11 mouse cellular contexts compared by ENCODE assay signal in genomic region chr12:73448388-73448965, GRCm38 (mm10).
DNase-seq lines count a peak whose midpoint lies in the region; ATAC-seq and TF ChIP-seq lines count a peak whose summit lies in the region.
"Had no signal": no experiment of that assay in that cellular context is flagged by ENCODE, and none has a peak within 500 bp of the region (broad histone marks: within the 10 kb centered on the region; RNA-seq: fewer than 3 reads in every experiment).

No protein-coding gene starts in this region.

- ATAC-seq in lung, embryonic 14.5 days (ENCODE audit: insufficient read depth), result no peak
- 0 out of 2 replicates have a peak, but pooled peaks have one; percentile 5 for ATAC-seq in kidney, embryonic 15.5 days (replicated peaks; ENCODE audit: low FRiP score)
- ATAC-seq in stomach, embryonic 14.5 days (ENCODE audit: insufficient number of reproducible peaks, insufficient read depth, low FRiP score, low read depth), result 0 out of 2 replicates have a peak, but pooled peaks have one; percentile 5
- ATAC-seq in forebrain, postnatal 0 days, result no peak
- ATAC-seq in erythroid progenitor cell, adult 5-6 weeks (replicated peaks; ENCODE audit: low FRiP score, poor library complexity, severe bottlenecking), result no peak

- peak overlapping the region; percentile 50 for H3K4me2 ChIP-seq in lung, embryonic 14.5 days
- H3K4me2 ChIP-seq in kidney, embryonic 15.5 days, result peak overlapping the region; percentile 44
- H3K4me2 ChIP-seq in stomach, embryonic 14.5 days (replicated peaks; ENCODE audit: low read depth, low read length), result peak overlapping the region; percentile 21
- no peak overlapping the region for H3K4me2 ChIP-seq in forebrain, postnatal 0 days (ENCODE audit: low read depth)

- DNase-seq in lung, embryonic 14.5 days, result no peak
- no peak for DNase-seq in lung, adult 2 months
- DNase-seq in embryo, embryonic 10.5 days (ENCODE audit: low spot score), result peak; percentile 64
- no peak for DNase-seq in left cerebral cortex, adult 9 months (ENCODE audit: low spot score in 2 of 2)
- no peak for DNase-seq in forebrain, postnatal 0 days
- DNase-seq: cerebellum, adult 9-11 months; spleen, adult 18-20 months had no signal

- no peaks in the 10 kb centered on the region for H3K36me3 ChIP-seq in lung, embryonic 14.5 days (ENCODE audit: insufficient read depth)
- H3K36me3 ChIP-seq in kidney, embryonic 15.5 days, result no peaks in the 10 kb centered on the region
- no peaks in the 10 kb centered on the region for H3K36me3 ChIP-seq in stomach, embryonic 14.5 days (ENCODE audit: control insufficient read depth, insufficient read depth, low read length)
- H3K36me3 ChIP-seq in forebrain, postnatal 0 days (ENCODE audit: insufficient read depth), result no peaks in the 10 kb centered on the region
- H3K36me3 ChIP-seq: forebrain, embryonic 10.5 days had no signal

- no peak overlapping the region for H3K27ac ChIP-seq in lung, embryonic 14.5 days (ENCODE audit: low read depth)
- H3K27ac ChIP-seq in kidney, embryonic 15.5 days, result peak overlapping the region; percentile 84
- peak overlapping the region; percentile 52; the same call in 1 of the 2 replicates for H3K27ac ChIP-seq in stomach, embryonic 14.5 days (ENCODE audit: low read length)
- H3K27ac ChIP-seq in forebrain, postnatal 0 days (ENCODE audit: low read depth, low read length), result no peak overlapping the region
- H3K27ac ChIP-seq: forebrain, embryonic 10.5 days had no signal

- TF ChIP-seq CTCF in lung, embryonic 14.5 days (IDR thresholded peaks at IDR 0.05; ENCODE audit: low read depth), result no peak
- no peak for TF ChIP-seq CTCF in lung, adult 2 months (IDR thresholded peaks at IDR 0.05; ENCODE audit: insufficient read depth, low read length)
- TF ChIP-seq CTCF in forebrain, postnatal 0 days (IDR thresholded peaks at IDR 0.05; ENCODE audit: low read depth), result no peak

- WGBS in lung, embryonic 14.5 days, result 25% methylated on average over 10 of the region's 10 CpGs
- WGBS in lung, adult 2 months, result 48% methylated on average over 10 of the region's 10 CpGs
- 32% methylated on average over 10 of the region's 10 CpGs for WGBS in kidney, embryonic 15.5 days
- 26% methylated on average over 10 of the region's 10 CpGs for WGBS in stomach, embryonic 14.5 days
- 66% methylated on average over 10 of the region's 10 CpGs for WGBS in forebrain, postnatal 0 days

- TF ChIP-seq POLR2A in lung, adult 2 months (IDR thresholded peaks at IDR 0.05; ENCODE audit: borderline replicate concordance, extremely low read depth, low read depth, low read length), result no peak

- H3K4me1 ChIP-seq in lung, embryonic 14.5 days (ENCODE audit: insufficient read depth), result no peaks in the 10 kb centered on the region
- H3K4me1 ChIP-seq in lung, adult 2 months (ENCODE audit: control insufficient read depth, insufficient read depth, low read length), result no peaks in the 10 kb centered on the region
- H3K4me1 ChIP-seq in kidney, embryonic 15.5 days, result peaks cover 24% of the 10 kb centered on the region
- peaks cover 6% of the 10 kb centered on the region; the same call in 1 of the 2 replicates for H3K4me1 ChIP-seq in stomach, embryonic 14.5 days (ENCODE audit: control insufficient read depth, insufficient read depth, low read length)
- H3K4me1 ChIP-seq in forebrain, postnatal 0 days (ENCODE audit: insufficient read depth), result no peaks in the 10 kb centered on the region

- H3K27me3 ChIP-seq in lung, embryonic 14.5 days (ENCODE audit: insufficient read depth, low read length), result no peaks in the 10 kb centered on the region
- peaks cover 2% of the 10 kb centered on the region; the same call in 1 of the 2 replicates for H3K27me3 ChIP-seq in kidney, embryonic 15.5 days
- no peaks in the 10 kb centered on the region for H3K27me3 ChIP-seq in stomach, embryonic 14.5 days (ENCODE audit: control insufficient read depth, insufficient read depth, low read length)
- H3K27me3 ChIP-seq in forebrain, postnatal 0 days (ENCODE audit: insufficient read depth, low read length), result no peaks in the 10 kb centered on the region

- no peak overlapping the region for H3K9ac ChIP-seq in lung, embryonic 14.5 days
- no peak overlapping the region for H3K9ac ChIP-seq in kidney, embryonic 15.5 days
- no peak overlapping the region for H3K9ac ChIP-seq in stomach, embryonic 14.5 days (replicated peaks; ENCODE audit: low read depth, low read length)
- no peak overlapping the region for H3K9ac ChIP-seq in forebrain, postnatal 0 days

- H3K9me3 ChIP-seq in lung, embryonic 14.5 days (ENCODE audit: low read depth, low read length), result no peaks in the 10 kb centered on the region; the same call in 1 of the 2 replicates
- H3K9me3 ChIP-seq in kidney, embryonic 15.5 days (replicated peaks), result no peaks in the 10 kb centered on the region; the same call in 1 of the 2 replicates
- no peaks in the 10 kb centered on the region for H3K9me3 ChIP-seq in stomach, embryonic 14.5 days (ENCODE audit: control insufficient read depth, low read depth, low read length)
- no peaks in the 10 kb centered on the region for H3K9me3 ChIP-seq in forebrain, postnatal 0 days (ENCODE audit: low read length)

- 0 out of 2 replicates have a peak overlapping the region, but pooled peaks have one; percentile 9 for H3K4me3 ChIP-seq in lung, embryonic 14.5 days (ENCODE audit: low read depth, low read length)
- no peak overlapping the region for H3K4me3 ChIP-seq in lung, adult 2 months (replicated peaks; ENCODE audit: extremely low read depth, low read depth, low read length)
- H3K4me3 ChIP-seq in kidney, embryonic 15.5 days (replicated peaks), result 0 out of 2 replicates have a peak overlapping the region, but pooled peaks have one; percentile 6
- no peak overlapping the region for H3K4me3 ChIP-seq in stomach, embryonic 14.5 days (ENCODE audit: low read depth, low read length)
- no peak overlapping the region for H3K4me3 ChIP-seq in forebrain, postnatal 0 days (ENCODE audit: low read depth, low read length)
- H3K4me3 ChIP-seq: forebrain, embryonic 10.5 days had no signal

Comparison
In these comparisons a context has a peak if more than half of its experiments do, and no peak if none do; other contexts are left out.
1. H3K4me3 ChIP-seq: peak in lung, embryonic 14.5 days (single experiment) and kidney, embryonic 15.5 days (single experiment); none in lung, adult 2 months (single experiment), stomach, embryonic 14.5 days (single experiment) and forebrain, postnatal 0 days (single experiment).
2. ATAC-seq: peak in kidney, embryonic 15.5 days (single experiment) and stomach, embryonic 14.5 days (single experiment); none in lung, embryonic 14.5 days (single experiment), forebrain, postnatal 0 days (single experiment) and erythroid progenitor cell, adult 5-6 weeks (single experiment).
3. H3K27ac ChIP-seq: peak in kidney, embryonic 15.5 days (single experiment) and stomach, embryonic 14.5 days (single experiment); none in lung, embryonic 14.5 days (single experiment) and forebrain, postnatal 0 days (single experiment).